Mouse (Mus musculus) heart, embryonic 14.5 days (tissue): ENCODE results near the gene Ndc1. TPM values are rescaled to one million over a fixed set of nuclear protein-coding genes. Genes with fewer than 3 reads are reported as not detected.

Source experiments
- ATAC-seq: fragments of 200-750 bp; cut with Nextera tagmentation; 2 replicates; pipeline ENCODE4 v1.8.0; 2017; ENCODE audit warnings: low read depth, moderate TSS enrichment; ENCODE audit not compliant: insufficient number of reproducible peaks, insufficient read depth, low FRiP score
- H3K27ac ChIP-seq, 2 experiments: fragments of 200-500 bp in 1 of 2; fragments of 300-500 bp in 1 of 2; sonication (generic) in 1 of 2; replicated peaks in 1 of 2; 2 replicates each; pipeline ENCODE4 v1.5.1; 2012 to 2014; ENCODE audit warnings: low read depth in 2 of 2, low read length in 2 of 2, control low read depth in 1 of 2, mild to moderate bottlenecking in 1 of 2, mixed read lengths in 1 of 2; ENCODE audit not compliant: control insufficient read depth in 1 of 2, insufficient read depth in 1 of 2
- H3K27me3 ChIP-seq: fragments of 300-500 bp; sonication (generic); 2 replicates; pipeline ENCODE4 v1.6.1; 2014; ENCODE audit warnings: mild to moderate bottlenecking, low read length, control low read depth; ENCODE audit not compliant: control insufficient read depth, insufficient read depth
- H3K36me3 ChIP-seq: fragments of 300-500 bp; sonication (generic); 2 replicates; pipeline ENCODE4 v1.6.1; 2014; ENCODE audit warnings: mild to moderate bottlenecking, control low read depth, low read length, mixed read lengths; ENCODE audit not compliant: control insufficient read depth, insufficient read depth
- H3K4me1 ChIP-seq, 2 experiments: fragments of 200-500 bp in 1 of 2; fragments of 300-500 bp in 1 of 2; sonication (generic) in 1 of 2; 2 replicates each; pipeline ENCODE4 v1.6.1; 2012 to 2014; ENCODE audit warnings: low read length in 2 of 2, control low read depth in 1 of 2, mixed read lengths in 1 of 2; ENCODE audit not compliant: control insufficient read depth in 2 of 2, insufficient read depth in 2 of 2
- H3K4me2 ChIP-seq: fragments of 300-500 bp; sonication (generic); 2 replicates; pipeline ENCODE4 v1.6.1; 2014; ENCODE audit warnings: mild to moderate bottlenecking, low read length
- H3K4me3 ChIP-seq, 2 experiments: fragments of 200-500 bp in 1 of 2; fragments of 300-500 bp in 1 of 2; sonication (generic) in 1 of 2; 2 replicates each; pipeline ENCODE4 v1.5.1; 2012 to 2014; ENCODE audit warnings: low read length in 2 of 2, mild to moderate bottlenecking in 2 of 2, control low read depth in 1 of 2, low read depth in 1 of 2, moderate library complexity in 1 of 2; ENCODE audit not compliant: control insufficient read depth in 1 of 2, insufficient read depth in 1 of 2
- H3K9ac ChIP-seq: fragments of 300-500 bp; sonication (generic); 2 replicates; pipeline ENCODE4 v1.6.1; 2014; ENCODE audit warnings: mild to moderate bottlenecking, low read length
- H3K9me3 ChIP-seq: fragments of 300-500 bp; sonication (generic); 2 replicates; pipeline ENCODE4 v1.6.1; 2016; ENCODE audit warnings: low read length, control low read depth; ENCODE audit not compliant: control insufficient read depth
- WGBS: fragments of 180-500 bp; shearing (Covaris S2); extraction: QIAGEN DNeasy Blood & Tissue Kit; methylation state at CpG from one replicate; pipeline ENCODE4 v1.1.7; 2014; 5-methylcytosine and 5-hydroxymethylcytosine counted together
- polyA plus RNA-seq: library from polyadenylated mRNA; unstranded; fragments of >200 nt; fragmentation: Nextera tagmentation; extraction: Ambion mirVana; gene quantifications from 2 replicates; pipeline ENCODE4 v1.2.1, GENCODE M21; 2014

Ndc1 gene
- polyA plus RNA-seq, 1 experiment from 2014 or later = 24.2 TPM

GRCm38 (mm10) chr4:107432717-107433116, 65.1 kb downstream of the Ndc1 start:
- 87% methylated on average over 5 of the region's 5 CpGs for WGBS
- H3K4me1 ChIP-seq = peaks cover 3 to 15% of the 10 kb centered on the region in 2 experiments; a peak in 3 of 4 replicates
- H3K9ac ChIP-seq = no peak overlapping the region
- H3K4me3 ChIP-seq = no peak overlapping the region
- H3K36me3 ChIP-seq = no peaks in the 10 kb centered on the region
- H3K4me2 ChIP-seq = no peak overlapping the region
- no peak overlapping the region for H3K27ac ChIP-seq
- ATAC-seq = no peak
- H3K9me3 ChIP-seq = no peaks in the 10 kb centered on the region
- H3K27me3 ChIP-seq = peaks cover 64% of the 10 kb centered on the region

DNA sequence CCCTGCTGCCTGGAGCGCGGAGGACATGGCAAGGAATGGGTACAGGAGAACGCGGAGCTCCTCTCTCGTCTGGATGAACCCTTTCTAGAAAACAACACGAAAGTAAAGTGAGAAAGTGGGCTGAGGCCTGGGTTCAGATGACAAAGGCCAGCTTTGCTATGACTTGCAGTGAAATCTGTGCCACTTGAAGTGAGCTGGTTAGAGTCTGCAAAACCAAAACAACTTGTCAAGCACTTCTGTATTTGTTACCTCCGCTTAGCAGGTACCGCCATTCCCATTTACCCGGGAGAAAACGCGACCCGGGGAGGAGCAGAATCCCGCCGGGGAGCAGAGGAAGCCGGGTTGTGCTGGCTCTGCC, 66.4 kb downstream of the Ndc1 start:
- 8% methylated on average over 15 of the region's 15 CpGs for WGBS

DNA sequence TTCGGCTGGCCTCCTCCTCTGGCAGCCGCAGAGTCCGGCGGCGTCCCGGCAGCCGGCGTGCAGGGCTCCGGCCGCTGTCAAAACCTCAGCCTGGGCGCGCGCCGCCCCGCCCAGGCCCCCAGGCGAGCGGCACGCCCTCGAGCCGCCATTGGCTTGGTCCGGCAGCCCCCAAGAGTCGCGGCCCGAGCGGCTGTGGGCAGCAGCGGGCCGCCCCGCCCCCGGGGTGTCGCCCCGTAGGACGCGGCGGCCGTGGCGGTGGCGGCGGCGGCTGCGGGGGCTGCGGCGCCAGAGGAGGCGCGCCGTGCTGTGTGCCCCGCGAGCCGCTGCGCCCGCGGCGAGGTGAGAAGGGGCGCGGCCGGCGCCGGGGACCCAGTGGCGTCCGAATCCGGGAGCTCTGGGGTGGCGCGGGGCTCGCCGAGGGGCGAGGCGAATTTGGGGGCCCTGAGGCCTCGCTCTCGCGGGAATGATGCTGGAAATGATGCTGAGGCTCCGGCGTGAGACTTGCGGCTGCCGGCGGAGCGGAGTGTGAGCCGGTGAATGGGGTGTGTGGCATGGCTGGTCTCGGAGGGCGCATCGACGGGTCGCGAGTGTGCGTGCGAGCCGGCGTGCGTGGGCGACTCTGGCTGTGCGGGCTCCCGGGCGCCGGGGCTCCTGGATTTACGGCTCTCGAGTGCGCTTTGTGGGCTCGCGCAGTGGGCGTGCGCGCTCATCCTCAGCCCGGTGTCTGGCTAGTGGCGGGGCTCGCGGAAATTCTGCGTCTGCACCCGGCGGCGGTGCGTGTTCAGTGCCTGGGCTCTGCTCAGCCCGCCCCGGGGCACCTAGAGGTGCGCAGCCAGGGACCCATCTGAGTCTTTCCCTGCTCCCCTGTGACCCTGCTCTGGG, 67.0 kb downstream of the Ndc1 start, which contains the start of gene Glis1:
Gene Glis1 (plus strand): TSS at position 236 of the 882 bp plus-strand sequence.
- no peak within 1 kb of the TSS for H3K27ac ChIP-seq
- under 1% methylated on average over 110 of the region's 112 CpGs for WGBS

More for the DNA sequence above, 66.4 kb downstream of the Ndc1 start:
- Histone ChIP-seq H3K36me3 (no peaks in the 10 kb centered on the region), H3K27me3 (peaks cover 65% of the 10 kb centered on the region), H3K4me2 (peak overlapping the region; percentile 99), H3K27ac (no peak overlapping the region), H3K4me1 (peaks cover 3 to 15% of the 10 kb centered on the region in 2 experiments; a peak in 3 of 4 replicates), H3K9me3 (no peaks in the 10 kb centered on the region), H3K9ac (peak overlapping the region; percentile 59), H3K4me3 (peak overlapping the region; percentile 57 to 65)
- no peak for ATAC-seq

DNA sequence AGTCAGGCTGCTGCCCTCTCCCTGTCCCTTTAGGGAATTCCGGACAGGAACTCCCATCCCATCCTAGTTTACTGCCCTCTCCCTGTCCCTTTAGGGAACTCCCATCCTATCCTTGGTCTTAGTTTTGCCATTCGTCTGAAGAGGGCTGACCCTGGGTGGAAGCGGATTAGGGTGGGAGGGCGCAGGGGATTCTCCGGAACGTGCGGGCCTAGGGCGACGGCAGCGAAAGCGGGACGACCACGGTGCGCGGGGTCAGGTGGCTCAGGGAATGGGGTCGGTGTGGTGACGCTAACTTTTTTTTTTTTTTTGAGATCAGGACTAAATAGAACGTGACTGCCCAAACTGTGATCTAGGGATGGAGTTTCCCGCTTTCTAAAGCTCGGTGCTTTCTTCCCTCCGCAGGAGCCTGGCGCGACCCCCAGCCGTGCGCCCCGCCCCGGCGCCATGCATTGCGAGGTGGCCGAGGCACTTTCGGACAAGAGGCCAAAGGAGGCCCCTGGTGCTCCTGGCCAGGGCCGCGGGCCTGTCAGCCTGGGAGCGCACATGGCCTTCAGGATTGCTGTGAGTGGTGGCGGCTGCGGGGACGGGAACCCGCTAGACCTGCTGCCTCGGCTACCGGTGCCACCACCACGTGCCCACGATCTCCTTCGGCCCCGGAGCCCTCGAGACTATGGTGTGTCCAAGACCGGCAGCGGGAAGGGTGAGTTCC, 67.8 kb downstream of the Ndc1 start:
- 3% methylated on average over 45 of the region's 47 CpGs for WGBS
- Histone ChIP-seq H3K4me1 (peaks cover 3 to 15% of the 10 kb centered on the region in 2 experiments; a peak in 3 of 4 replicates), H3K27ac (no peak overlapping the region), H3K9me3 (no peaks in the 10 kb centered on the region), H3K9ac (peak overlapping the region; percentile 59), H3K4me3 (peak overlapping the region; percentile 57 to 65), H3K4me2 (peak overlapping the region; percentile 99), H3K36me3 (no peaks in the 10 kb centered on the region), H3K27me3 (peaks cover 76% of the 10 kb centered on the region)
- ATAC-seq = no peak

More for the DNA sequence above, 67.0 kb downstream of the Ndc1 start, which contains the start of gene Glis1:
- Histone ChIP-seq H3K36me3 (no peaks in the 10 kb centered on the region), H3K4me2 (peak within 1 kb of the TSS; percentile 99), H3K9me3 (no peaks in the 10 kb centered on the region), H3K4me3 (peak within 1 kb of the TSS; percentile 57 to 65), H3K27me3 (peaks cover 72% of the 10 kb centered on the region), H3K9ac (peak within 1 kb of the TSS; percentile 59), H3K4me1 (peaks cover 3 to 15% of the 10 kb centered on the region in 2 experiments; a peak in 3 of 4 replicates)
- ATAC-seq = peak; percentile 91

DNA sequence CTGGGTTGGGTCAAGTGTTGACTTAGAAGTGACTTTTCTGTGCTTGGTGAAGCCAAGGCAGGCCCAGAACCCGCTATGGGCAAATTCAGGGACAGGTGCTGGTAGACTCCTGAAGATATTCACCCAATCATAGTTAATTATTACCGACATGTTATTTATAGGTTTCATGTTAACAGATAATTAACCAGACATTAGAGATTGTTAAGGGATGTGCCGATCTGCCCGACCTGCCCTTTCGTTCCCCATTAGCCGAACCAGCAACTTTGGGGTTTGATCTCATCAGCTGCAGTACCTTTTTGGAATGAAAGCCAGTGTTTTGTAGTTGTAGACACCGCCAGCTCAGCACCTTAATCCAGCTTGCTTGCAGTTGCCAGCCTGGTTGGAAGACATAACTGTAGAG, 68.9 kb downstream of the Ndc1 start:
- H3K27ac ChIP-seq = no peak overlapping the region
- H3K4me3 ChIP-seq = no peak overlapping the region
- peaks cover 80% of the 10 kb centered on the region for H3K27me3 ChIP-seq
- H3K36me3 ChIP-seq = no peaks in the 10 kb centered on the region
- no peak overlapping the region for H3K9ac ChIP-seq
- no peaks in the 10 kb centered on the region for H3K9me3 ChIP-seq
- H3K4me2 ChIP-seq = no peak overlapping the region
- 92% methylated on average over 7 of the region's 7 CpGs for WGBS
- ATAC-seq = no peak
- peaks cover 3 to 15% of the 10 kb centered on the region in 2 experiments; a peak in 3 of 4 replicates for H3K4me1 ChIP-seq

- Histone ChIP-seq H3K9ac (no peak overlapping the region), H3K36me3 (no peaks in the 10 kb centered on the region), H3K4me1 (peaks cover 3 to 15% of the 10 kb centered on the region in 2 experiments; a peak in 3 of 4 replicates), H3K27ac (no peak overlapping the region), H3K9me3 (no peaks in the 10 kb centered on the region), H3K27me3 (peaks cover 83% of the 10 kb centered on the region), H3K4me2 (no peak overlapping the region), H3K4me3 (no peak overlapping the region)
- ATAC-seq = no peak
- 89% methylated on average over 8 of the region's 8 CpGs for WGBS
Observed at GRCm38 (mm10) chr4:107438741-107439140, 71.2 kb downstream of the Ndc1 start.

- H3K9me3 ChIP-seq = 0 out of 2 replicates have a peak, but pooled peaks cover 3% of the 10 kb centered on the region
- peak overlapping the region; percentile 17 to 32 for H3K4me3 ChIP-seq
- peak overlapping the region; percentile 57 for H3K4me2 ChIP-seq
- ATAC-seq = no peak
- no peak overlapping the region for H3K27ac ChIP-seq
- H3K4me1 ChIP-seq = peaks cover 3 to 4% of the 10 kb centered on the region in 2 experiments; a peak in 3 of 4 replicates
- peak overlapping the region; percentile 25 for H3K9ac ChIP-seq
- H3K27me3 ChIP-seq = peaks cover 76% of the 10 kb centered on the region
- 17% methylated on average over 13 of the region's 13 CpGs for WGBS
- no peaks in the 10 kb centered on the region for H3K36me3 ChIP-seq
Observed at GRCm38 (mm10) chr4:107440306-107440705, 72.7 kb downstream of the Ndc1 start.
